Mouse (Mus musculus) small intestine, adult 2 months (tissue): ENCODE measurements around the gene Bmp2k. TPM values are rescaled to one million over a fixed set of nuclear protein-coding genes. Genes with fewer than 3 reads are reported as not detected.
"Not testable (repeated sequence)": the region's sequence is repeated elsewhere in the genome, so short reads cannot be mapped to it uniquely, and the experiment has no call there.

Experiments used
- H3K27ac ChIP-seq: fragments of 200-500 bp; 2 replicates; pipeline ENCODE4 v1.5.1; 2012; ENCODE audit warnings: low read depth, low read length, control low read depth, inconsistent platforms; ENCODE audit not compliant: insufficient read depth
- H3K27me3 ChIP-seq: fragments of 200-500 bp; 2 replicates; pipeline ENCODE4 v1.6.1; 2012; ENCODE audit warnings: mild to moderate bottlenecking, moderate library complexity, low read length, inconsistent platforms; ENCODE audit not compliant: control insufficient read depth, insufficient read depth
- H3K36me3 ChIP-seq: fragments of 200-500 bp; 2 replicates; pipeline ENCODE4 v1.6.1; 2012; ENCODE audit warnings: mild to moderate bottlenecking, low read length, control low read depth, inconsistent platforms; ENCODE audit not compliant: control insufficient read depth, insufficient read depth
- H3K4me1 ChIP-seq: fragments of 200-500 bp; 2 replicates; pipeline ENCODE4 v1.6.1; 2012; ENCODE audit warnings: low read length, inconsistent platforms, mixed read lengths; ENCODE audit not compliant: control insufficient read depth, insufficient read depth, insufficient read length
- H3K4me3 ChIP-seq: fragments of 200-500 bp; 2 replicates; pipeline ENCODE4 v1.5.1; 2012; ENCODE audit warnings: low read depth, mild to moderate bottlenecking, control low read depth, inconsistent platforms, low read length, moderate library complexity
- CTCF ChIP-seq: fragments of 200-500 bp; IDR thresholded peaks from 2 replicates; pipeline ENCODE4 v1.5.1; 2012; ENCODE audit warnings: low read depth, mild to moderate bottlenecking, control low read depth, inconsistent platforms, low read length, moderate library complexity, mixed read lengths; ENCODE audit not compliant: insufficient replicate concordance, insufficient read length; ENCODE audit errors: extremely low read depth
- POLR2A ChIP-seq: fragments of 200-500 bp; IDR thresholded peaks from 2 replicates; pipeline ENCODE4 v1.6.1; 2012; ENCODE audit warnings: low read depth, mild to moderate bottlenecking, control low read depth, inconsistent platforms, low read length, moderate library complexity
- WGBS: fragments of 180-500 bp; shearing (Covaris S2); methylation state at CpG from one replicate; pipeline ENCODE4 v1.1.7; 2018; 5-methylcytosine and 5-hydroxymethylcytosine counted together
- polyA plus RNA-seq: library from polyadenylated mRNA; depleted of rRNA; stranded (reverse); fragments of >200 nt; gene quantifications from 2 replicates; pipeline ENCODE4 v1.2.3, GENCODE M21; 2012

Gene Bmp2k
- polyA plus RNA-seq, 1 experiment = 13.0 TPM

DNA sequence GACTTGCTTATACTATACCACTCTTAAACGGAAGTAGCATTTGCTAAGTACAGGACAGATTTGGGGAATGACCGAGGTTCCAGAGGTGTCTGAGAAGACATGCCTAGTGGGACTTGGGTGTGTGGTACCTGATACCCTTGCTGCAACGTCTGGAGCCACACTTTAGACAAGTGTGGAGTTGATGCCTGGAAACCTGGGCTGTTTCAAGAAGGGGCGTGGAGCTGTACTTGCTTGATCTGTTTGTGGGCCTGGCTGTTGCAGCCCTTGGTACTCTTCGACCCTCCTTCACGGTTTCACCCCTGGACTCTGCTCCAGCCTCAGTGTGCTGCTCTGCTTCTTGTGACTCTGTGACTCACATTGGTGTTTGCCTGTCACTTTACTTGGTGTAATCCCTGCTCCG, 5.4 kb downstream of the Bmp2k start:
- TF ChIP-seq CTCF = no peak
- no peak overlapping the region for H3K4me3 ChIP-seq
- H3K36me3 ChIP-seq = no peaks in the 10 kb centered on the region
- 40% methylated on average over 7 of the region's 7 CpGs for WGBS
- H3K27me3 ChIP-seq = no peaks in the 10 kb centered on the region
- H3K4me1 ChIP-seq = peaks cover 38% of the 10 kb centered on the region
- H3K27ac ChIP-seq = peak overlapping the region; percentile 23

GRCm38 (mm10) chr5:97004178-97005030, 6.9 kb downstream of the Bmp2k start:
- Histone ChIP-seq H3K4me1 (peaks cover 45% of the 10 kb centered on the region), H3K4me3 (no peak overlapping the region), H3K27me3 (no peaks in the 10 kb centered on the region), H3K27ac (peak overlapping the region; percentile 36; the same call in 1 of the 2 replicates), H3K36me3 (no peaks in the 10 kb centered on the region)
- TF ChIP-seq POLR2A = no peak
- WGBS = 52% methylated on average over 23 of the region's 23 CpGs

GRCm38 (mm10) chr5:97005891-97006290, 8.4 kb downstream of the Bmp2k start:
- H3K36me3 ChIP-seq = no peaks in the 10 kb centered on the region
- TF ChIP-seq CTCF = no peak
- TF ChIP-seq POLR2A = no peak
- WGBS = 38% methylated on average over 2 of the region's 2 CpGs
- peak overlapping the region; percentile 68 for H3K27ac ChIP-seq
- peaks cover 36% of the 10 kb centered on the region for H3K4me1 ChIP-seq
- no peaks in the 10 kb centered on the region for H3K27me3 ChIP-seq
- no peak overlapping the region for H3K4me3 ChIP-seq

GRCm38 (mm10) chr5:97006929-97007328, 9.4 kb downstream of the Bmp2k start:
- WGBS = 52% methylated on average over 3 of the region's 3 CpGs
- no peak for TF ChIP-seq CTCF
- no peak for TF ChIP-seq POLR2A
- Histone ChIP-seq H3K27me3 (no peaks in the 10 kb centered on the region), H3K4me3 (no peak overlapping the region), H3K4me1 (peaks cover 32% of the 10 kb centered on the region), H3K27ac (peak overlapping the region; percentile 52; the same call in 1 of the 2 replicates), H3K36me3 (no peaks in the 10 kb centered on the region)

GRCm38 (mm10) chr5:97007496-97007895, 10.0 kb downstream of the Bmp2k start:
- H3K4me1 ChIP-seq = peaks cover 29% of the 10 kb centered on the region
- no peaks in the 10 kb centered on the region for H3K27me3 ChIP-seq
- H3K27ac ChIP-seq = no peak overlapping the region
- WGBS = 38% methylated on average over 3 of the region's 3 CpGs
- no peaks in the 10 kb centered on the region for H3K36me3 ChIP-seq
- no peak for TF ChIP-seq POLR2A
- no peak for TF ChIP-seq CTCF
- no peak overlapping the region for H3K4me3 ChIP-seq

- H3K4me1 ChIP-seq = peaks cover 30% of the 10 kb centered on the region
- not testable (repeated sequence) for H3K4me3 ChIP-seq, H3K27ac ChIP-seq, H3K27me3 ChIP-seq, H3K36me3 ChIP-seq
- 64% methylated on average over 10 of the region's 10 CpGs for WGBS
Observed at GRCm38 (mm10) chr5:97009140-97009539, 11.7 kb downstream of the Bmp2k start.

- no peaks in the 10 kb centered on the region for H3K27me3 ChIP-seq
- H3K4me1 ChIP-seq = peaks cover 24% of the 10 kb centered on the region
- no peak for TF ChIP-seq CTCF
- TF ChIP-seq POLR2A = no peak
- no peak overlapping the region for H3K27ac ChIP-seq
- 77% methylated on average over 11 of the region's 11 CpGs for WGBS
- H3K4me3 ChIP-seq = no peak overlapping the region
- no peaks in the 10 kb centered on the region for H3K36me3 ChIP-seq
Observed at GRCm38 (mm10) chr5:97009601-97010335, 12.3 kb downstream of the Bmp2k start.
